Mouse (Mus musculus): ENCODE results near the gene Dennd5b.

DNA sequence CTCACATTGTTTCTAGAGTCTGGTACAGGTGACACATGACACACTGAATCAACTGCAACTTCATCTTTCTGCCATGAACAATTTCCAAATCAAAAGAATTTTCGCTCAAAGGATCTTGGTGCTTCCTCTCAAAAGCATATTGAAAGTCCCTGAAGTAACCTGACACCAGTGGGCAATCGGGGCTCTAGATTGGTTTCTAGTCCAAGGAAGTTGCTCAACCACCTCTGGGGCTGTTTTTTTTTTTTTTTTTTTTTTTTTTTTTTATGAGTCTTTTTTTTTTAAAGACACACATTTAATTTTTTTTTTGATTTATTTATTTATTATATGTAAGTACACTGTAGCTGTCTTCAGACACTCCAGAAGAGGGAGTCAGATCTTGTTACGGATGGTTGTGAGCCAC, 121.0 kb downstream of the Dennd5b start:
- no peak for TF ChIP-seq CTCF (IDR thresholded peaks at IDR 0.05; ENCODE audit: borderline replicate concordance, insufficient read depth, low read length)
- no peak for TF ChIP-seq POLR2A (IDR thresholded peaks at IDR 0.05; ENCODE audit: low read depth, low read length)

Measured in embryonic fibroblast, embryonic 13.5 days (primary cell).